Mouse (Mus musculus): Measurements from ENCODE around the gene Bgn. TPM values are rescaled to one million over a fixed set of nuclear protein-coding genes. Genes with fewer than 3 reads are reported as not detected.
"Not testable (repeated sequence)": the region's sequence is repeated elsewhere in the genome, so short reads cannot be mapped to it uniquely, and the experiment has no call there.

The Bgn gene
- polyA plus RNA-seq, 1 experiment: 317 TPM

GRCm38 (mm10) chrX:73486920-73487319, 3.5 kb downstream of the Bgn start:
- Histone ChIP-seq H3K4me1 (ENCODE audit: control insufficient read depth, insufficient read depth, insufficient read length) (no peaks in the 10 kb centered on the region), H3K36me3 (ENCODE audit: control insufficient read depth, insufficient read depth, low read length) (no peaks in the 10 kb centered on the region), H3K4me3 (ENCODE audit: extremely low read depth, insufficient read depth, insufficient read length) (no peak overlapping the region), H3K27ac (ENCODE audit: insufficient read depth, low read length) (no peak overlapping the region), H3K27me3 (ENCODE audit: control insufficient read depth, insufficient read depth, low read length) (no peaks in the 10 kb centered on the region)
- WGBS: 62% methylated on average over 5 of the region's 5 CpGs
- no peak for TF ChIP-seq CTCF (IDR thresholded peaks at IDR 0.05; ENCODE audit: extremely low read depth, insufficient read depth, insufficient read length, insufficient replicate concordance)
- no peak for TF ChIP-seq POLR2A (IDR thresholded peaks at IDR 0.05; ENCODE audit: low read depth, low read length)
- DNase-seq (ENCODE audit: low read depth in 1 of 2, low spot score in 2 of 2): no peak

- Histone ChIP-seq H3K4me3 (ENCODE audit: extremely low read depth, insufficient read depth, insufficient read length) (no peak overlapping the region), H3K27ac (ENCODE audit: insufficient read depth, low read length) (no peak overlapping the region), H3K36me3 (ENCODE audit: control insufficient read depth, insufficient read depth, low read length) (no peaks in the 10 kb centered on the region), H3K27me3 (ENCODE audit: control insufficient read depth, insufficient read depth, low read length) (no peaks in the 10 kb centered on the region), H3K4me1 (ENCODE audit: control insufficient read depth, insufficient read depth, insufficient read length) (no peaks in the 10 kb centered on the region)
- no peak for TF ChIP-seq CTCF (IDR thresholded peaks at IDR 0.05; ENCODE audit: extremely low read depth, insufficient read depth, insufficient read length, insufficient replicate concordance)
- TF ChIP-seq POLR2A (IDR thresholded peaks at IDR 0.05; ENCODE audit: low read depth, low read length): no peak
- 70% methylated on average over 4 of the region's 4 CpGs for WGBS
- no peak for DNase-seq (ENCODE audit: low read depth in 1 of 2, low spot score in 2 of 2)
These were observed 6.8 kb downstream of the Bgn start for GRCm38 (mm10) chrX:73490186-73490585.

GRCm38 (mm10) chrX:73490804-73491203, 7.4 kb downstream of the Bgn start:
- Histone ChIP-seq H3K36me3 (ENCODE audit: control insufficient read depth, insufficient read depth, low read length) (no peaks in the 10 kb centered on the region), H3K27me3 (ENCODE audit: control insufficient read depth, insufficient read depth, low read length) (no peaks in the 10 kb centered on the region), H3K27ac (ENCODE audit: insufficient read depth, low read length) (no peak overlapping the region), H3K4me3 (ENCODE audit: extremely low read depth, insufficient read depth, insufficient read length) (no peak overlapping the region), H3K4me1 (ENCODE audit: control insufficient read depth, insufficient read depth, insufficient read length) (no peaks in the 10 kb centered on the region)
- TF ChIP-seq CTCF (IDR thresholded peaks at IDR 0.05; ENCODE audit: extremely low read depth, insufficient read depth, insufficient read length, insufficient replicate concordance) (no peak), POLR2A (IDR thresholded peaks at IDR 0.05; ENCODE audit: low read depth, low read length) (no peak)
- no peak for DNase-seq (ENCODE audit: low read depth in 1 of 2, low spot score in 2 of 2)
- WGBS: 82% methylated on average over 3 of the region's 3 CpGs

- DNase-seq (ENCODE audit: low read depth in 1 of 2, low spot score in 2 of 2): peak; percentile 24 to 61
- WGBS: 19% methylated on average over 2 of the region's 2 CpGs
- peak; percentile 21; the same call in 1 of the 2 replicates for TF ChIP-seq CTCF (IDR thresholded peaks at IDR 0.05; ENCODE audit: extremely low read depth, insufficient read depth, insufficient read length, insufficient replicate concordance)
These were observed 10.2 kb downstream of the Bgn start for GRCm38 (mm10) chrX:73493567-73493966.

GRCm38 (mm10) chrX:73496746-73497145, 13.3 kb downstream of the Bgn start:
- H3K4me3 ChIP-seq (ENCODE audit: extremely low read depth, insufficient read depth, insufficient read length): no peak overlapping the region
- TF ChIP-seq CTCF (IDR thresholded peaks at IDR 0.05; ENCODE audit: extremely low read depth, insufficient read depth, insufficient read length, insufficient replicate concordance) (no peak), POLR2A (IDR thresholded peaks at IDR 0.05; ENCODE audit: low read depth, low read length) (no peak)
- no peak overlapping the region for H3K27ac ChIP-seq (ENCODE audit: insufficient read depth, low read length)
- DNase-seq (ENCODE audit: low read depth in 1 of 2, low spot score in 2 of 2): no peak
- no peaks in the 10 kb centered on the region for H3K36me3 ChIP-seq (ENCODE audit: control insufficient read depth, insufficient read depth, low read length)
- WGBS: 68% methylated on average over 4 of the region's 4 CpGs
- no peaks in the 10 kb centered on the region for H3K4me1 ChIP-seq (ENCODE audit: control insufficient read depth, insufficient read depth, insufficient read length)
- no peaks in the 10 kb centered on the region for H3K27me3 ChIP-seq (ENCODE audit: control insufficient read depth, insufficient read depth, low read length)

More at GRCm38 (mm10) chrX:73493567-73493966, 10.2 kb downstream of the Bgn start:
- H3K27ac ChIP-seq (ENCODE audit: insufficient read depth, low read length); H3K4me1 ChIP-seq (ENCODE audit: control insufficient read depth, insufficient read depth, insufficient read length); H3K27me3 ChIP-seq (ENCODE audit: control insufficient read depth, insufficient read depth, low read length); H3K36me3 ChIP-seq (ENCODE audit: control insufficient read depth, insufficient read depth, low read length); H3K4me3 ChIP-seq (ENCODE audit: extremely low read depth, insufficient read depth, insufficient read length): not testable (repeated sequence)

DNA sequence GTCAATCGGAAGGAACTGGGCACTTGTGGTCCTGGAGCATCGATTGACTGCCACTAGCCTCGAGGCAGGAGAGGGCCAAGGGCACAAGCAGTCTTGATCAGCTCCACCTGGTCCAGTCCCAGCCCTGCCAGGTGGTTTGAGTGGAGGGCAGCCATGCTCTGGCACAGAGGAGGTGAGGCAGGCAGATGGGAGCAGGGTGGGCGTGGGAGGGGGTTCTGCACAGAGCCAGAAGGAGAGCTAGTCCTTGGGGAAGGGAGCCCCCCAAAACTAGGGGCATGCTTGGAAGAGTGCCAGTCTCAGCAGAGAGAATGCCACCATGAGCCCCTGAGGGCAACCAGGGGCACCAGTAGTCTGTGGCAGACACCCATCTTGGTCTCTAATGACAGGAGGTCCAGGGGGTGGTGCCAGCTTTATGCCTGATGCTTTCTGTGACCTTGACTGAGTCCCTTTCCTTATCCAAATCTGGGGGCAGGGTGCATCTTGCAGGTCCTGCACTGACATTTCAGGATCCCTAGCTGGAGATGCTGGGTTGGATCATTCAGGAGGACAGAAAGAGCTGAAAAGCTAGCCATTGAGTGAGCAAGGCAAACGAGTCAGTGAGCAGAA, 21.8 kb downstream of the Bgn start:
- no peak overlapping the region for H3K4me3 ChIP-seq (ENCODE audit: extremely low read depth, insufficient read depth, insufficient read length)
- no peaks in the 10 kb centered on the region for H3K36me3 ChIP-seq (ENCODE audit: control insufficient read depth, insufficient read depth, low read length)
- DNase-seq (ENCODE audit: low read depth in 1 of 2, low spot score in 2 of 2): no peak
- no peak overlapping the region for H3K27ac ChIP-seq (ENCODE audit: insufficient read depth, low read length)
- no peaks in the 10 kb centered on the region for H3K27me3 ChIP-seq (ENCODE audit: control insufficient read depth, insufficient read depth, low read length)
- WGBS: 62% methylated on average over 5 of the region's 5 CpGs
- H3K4me1 ChIP-seq (ENCODE audit: control insufficient read depth, insufficient read depth, insufficient read length): no peaks in the 10 kb centered on the region
- TF ChIP-seq CTCF (IDR thresholded peaks at IDR 0.05; ENCODE audit: extremely low read depth, insufficient read depth, insufficient read length, insufficient replicate concordance) (no peak), POLR2A (IDR thresholded peaks at IDR 0.05; ENCODE audit: low read depth, low read length) (no peak)

DNA sequence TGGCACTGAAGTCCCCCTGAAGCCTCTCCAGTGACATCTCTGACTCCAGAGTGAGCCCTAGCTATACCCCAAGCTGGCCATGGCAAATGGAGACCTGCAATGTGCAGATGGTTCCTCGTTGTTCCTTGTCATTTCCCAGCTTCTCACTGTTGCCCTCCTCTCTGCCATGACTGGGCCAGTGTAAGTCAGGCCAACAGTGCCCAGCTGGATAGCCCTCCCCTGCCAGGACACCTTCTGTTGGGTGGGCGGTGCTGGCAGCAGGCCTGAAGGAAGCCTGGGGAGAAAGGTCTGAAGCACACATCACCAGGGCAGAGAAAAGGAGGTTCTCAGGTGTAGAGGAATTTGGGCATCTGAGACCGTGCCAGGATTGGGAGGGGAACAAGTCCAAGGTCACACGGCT, 23.2 kb downstream of the Bgn start:
- Histone ChIP-seq H3K4me1 (ENCODE audit: control insufficient read depth, insufficient read depth, insufficient read length) (no peaks in the 10 kb centered on the region), H3K4me3 (ENCODE audit: extremely low read depth, insufficient read depth, insufficient read length) (no peak overlapping the region), H3K27me3 (ENCODE audit: control insufficient read depth, insufficient read depth, low read length) (no peaks in the 10 kb centered on the region), H3K27ac (ENCODE audit: insufficient read depth, low read length) (no peak overlapping the region), H3K36me3 (ENCODE audit: control insufficient read depth, insufficient read depth, low read length) (no peaks in the 10 kb centered on the region)
- TF ChIP-seq POLR2A (IDR thresholded peaks at IDR 0.05; ENCODE audit: low read depth, low read length): no peak
- no peak for TF ChIP-seq CTCF (IDR thresholded peaks at IDR 0.05; ENCODE audit: extremely low read depth, insufficient read depth, insufficient read length, insufficient replicate concordance)
- DNase-seq (ENCODE audit: low read depth in 1 of 2, low spot score in 2 of 2): no peak
- 90% methylated on average over 4 of the region's 4 CpGs for WGBS

Measured in spleen, adult 2 months (tissue).